Mouse (Mus musculus) kidney, embryonic 16.5 days (tissue): ENCODE results near the gene Wnt6. TPM values are rescaled to one million over a fixed set of nuclear protein-coding genes. Genes with fewer than 3 reads are reported as not detected.

ENCODE experiments used
- polyA plus RNA-seq: library from polyadenylated mRNA; unstranded; fragments of >200 nt; fragmentation: Nextera tagmentation; extraction: Ambion mirVana; gene quantifications from 2 replicates; pipeline ENCODE4 v1.2.1, GENCODE M21; 2015

The Wnt6 gene
- polyA plus RNA-seq, 1 experiment from 2014 or later, result 2.5 TPM

Other genes starting within 250 kb of the Wnt6 start
- gene Plcd4, start 229.0 kb upstream of the Wnt6 start, polyA plus RNA-seq, result 1.3 TPM in 2 replicates
- gene Usp37, start 227.6 kb upstream of the Wnt6 start, polyA plus RNA-seq, result 31.5 and 36.5 TPM in 2 replicates
- gene Zfp142, start 183.6 kb upstream of the Wnt6 start, polyA plus RNA-seq, result 7.0 and 8.7 TPM in 2 replicates
- 19.6 and 20.4 TPM in 2 replicates for gene Bcs1l, start 183.6 kb upstream of the Wnt6 start, polyA plus RNA-seq
- 40.0 and 43.9 TPM in 2 replicates for gene Rnf25, start 170.5 kb upstream of the Wnt6 start, polyA plus RNA-seq
- 9.1 and 11.7 TPM in 2 replicates for gene Stk36, start 170.4 kb upstream of the Wnt6 start, polyA plus RNA-seq
- 11.8 and 17.8 TPM in 2 replicates for gene Ttll4, start 110.1 kb upstream of the Wnt6 start, polyA plus RNA-seq
- gene Cyp27a1, start 58.3 kb upstream of the Wnt6 start, polyA plus RNA-seq, result 7.6 and 7.7 TPM in 2 replicates
- 0.49 and 0.55 TPM in 2 replicates for gene Prkag3, start 22.7 kb upstream of the Wnt6 start, polyA plus RNA-seq
- gene Wnt10a, start 19.6 kb downstream of the Wnt6 start, polyA plus RNA-seq, result 0.50 and 0.57 TPM in 2 replicates
- gene Cdk5r2, start 83.0 kb downstream of the Wnt6 start, polyA plus RNA-seq, result not detected in 2 replicates
- gene Fev, start 113.5 kb downstream of the Wnt6 start, polyA plus RNA-seq, result 0.24 TPM in 1 of 2 replicates, not detected in the other
- gene Cryba2, start 121.3 kb downstream of the Wnt6 start, polyA plus RNA-seq, result not detected in 2 replicates
- gene Cfap65, start 163.7 kb downstream of the Wnt6 start, polyA plus RNA-seq, result 0.09 TPM in 1 of 2 replicates, not detected in the other
- gene Ihh, start 179.8 kb downstream of the Wnt6 start, polyA plus RNA-seq, result 2.4 and 3.4 TPM in 2 replicates